Mouse (Mus musculus) forelimb bud, embryonic 11.5 days (tissue): ENCODE data around the gene Atp5g1.

Experiments
- DNase-seq: peaks from one replicate; pipeline ENCODE4 v3.0.0-alpha.2; 2012; ENCODE audit warnings: low read depth, low spot score

Atp5g1 gene

DNA sequence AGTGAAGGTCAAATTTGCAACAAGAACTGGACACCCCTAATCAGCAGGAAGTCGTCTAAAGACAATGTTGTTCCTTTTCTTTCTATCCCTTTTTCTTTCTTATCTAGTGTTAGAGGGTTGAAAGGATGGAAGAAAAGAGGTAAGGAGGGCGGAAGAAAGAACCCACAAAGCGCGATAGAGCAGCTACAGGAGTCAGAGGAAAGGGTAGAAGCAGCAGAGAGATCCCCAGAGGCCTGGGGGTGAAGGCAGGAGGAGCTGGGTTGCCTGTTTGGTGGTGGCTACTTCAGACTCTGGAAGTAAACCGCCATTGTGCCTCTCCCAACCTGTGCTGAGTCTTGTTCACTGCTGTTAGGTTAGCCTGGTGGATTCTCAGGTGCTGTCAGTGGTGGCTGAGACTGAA is 47.3 kb downstream of the Atp5g1 start:
- no peak for DNase-seq

DNA sequence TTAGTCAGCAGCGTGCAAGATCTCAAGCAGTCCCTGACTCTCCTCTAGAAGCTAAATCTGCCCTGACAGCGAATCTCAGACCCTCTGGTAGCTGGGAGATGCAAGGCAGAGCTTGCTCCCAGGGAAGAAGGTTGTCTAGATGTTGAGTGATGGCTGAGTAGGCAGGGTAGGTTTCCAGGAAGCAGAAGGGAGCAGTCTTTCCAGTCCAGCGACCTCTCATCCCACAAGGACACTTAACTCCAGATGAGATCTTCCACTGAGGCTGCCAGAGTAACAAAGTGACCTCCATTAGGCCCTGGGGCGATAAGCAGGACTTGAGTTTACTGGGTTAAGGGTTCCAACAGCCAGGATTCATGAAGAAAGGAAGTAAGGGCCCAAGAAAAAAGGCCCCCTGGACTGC is 54.8 kb downstream of the Atp5g1 start:
- no peak for DNase-seq
